ENCODE assay signal across 20 mouse cellular contexts in the genomic region with DNA sequence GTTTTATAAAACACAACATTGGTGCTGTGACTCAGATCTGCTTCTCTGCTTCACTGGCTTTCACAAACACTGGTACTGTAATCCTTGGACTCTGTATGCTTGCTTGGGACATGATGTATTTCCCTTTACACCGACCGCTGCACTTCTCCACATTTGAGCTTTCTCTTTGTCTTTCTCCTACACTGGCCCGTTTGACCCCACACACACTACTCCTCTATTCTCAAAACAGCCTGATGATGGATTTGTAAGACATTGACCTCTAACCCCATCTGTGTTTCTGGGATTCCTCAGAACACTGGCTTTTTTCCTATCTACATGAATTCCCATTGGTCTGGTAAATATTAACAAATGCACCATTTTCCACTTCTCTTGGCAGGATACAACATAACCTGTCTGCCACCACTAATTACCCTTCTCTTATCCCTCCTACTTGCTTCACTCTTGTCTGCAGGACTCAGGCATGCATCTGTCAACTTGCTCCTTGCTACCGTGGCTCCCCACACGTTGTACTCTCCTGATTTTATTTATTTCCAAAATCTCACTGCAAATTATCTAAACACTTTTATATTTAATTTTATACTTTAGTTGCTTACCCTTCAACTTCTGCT.
DNase-seq lines count a peak whose midpoint lies in the region; ATAC-seq and TF ChIP-seq lines count a peak whose summit lies in the region.
"Had no signal": no experiment of that assay in that cellular context is flagged by ENCODE, and none has a peak within 500 bp of the region (broad histone marks: within the 10 kb centered on the region; RNA-seq: fewer than 3 reads in every experiment).

No protein-coding gene starts in this region.

- H3K9ac ChIP-seq in forebrain, embryonic 12.5 days = no peak overlapping the region
- no peak overlapping the region for H3K9ac ChIP-seq in forebrain, embryonic 16.5 days (replicated peaks; ENCODE audit: low read depth, low read length)
- no peak overlapping the region for H3K9ac ChIP-seq in stomach, embryonic 14.5 days (replicated peaks; ENCODE audit: low read depth, low read length)
- no peak overlapping the region for H3K9ac ChIP-seq in stomach, postnatal 0 days (ENCODE audit: low read length)
- H3K9ac ChIP-seq in kidney, embryonic 16.5 days (replicated peaks; ENCODE audit: low read length) = no peak overlapping the region
- H3K9ac ChIP-seq: embryonic facial prominence, embryonic 15.5 days; hindbrain, embryonic 12.5 days; limb, embryonic 12.5 days; liver, embryonic 15.5 days; midbrain, embryonic 15.5 days had no signal

- H3K4me1 ChIP-seq in forebrain, embryonic 12.5 days = no peaks in the 10 kb centered on the region
- no peaks in the 10 kb centered on the region for H3K4me1 ChIP-seq in forebrain, embryonic 16.5 days (replicated peaks; ENCODE audit: control insufficient read depth, insufficient read depth, low read length)
- H3K4me1 ChIP-seq in stomach, embryonic 14.5 days (ENCODE audit: control insufficient read depth, insufficient read depth, low read length) = no peaks in the 10 kb centered on the region
- H3K4me1 ChIP-seq in stomach, postnatal 0 days (replicated peaks; ENCODE audit: control insufficient read depth, insufficient read depth) = no peaks in the 10 kb centered on the region
- no peaks in the 10 kb centered on the region for H3K4me1 ChIP-seq in kidney, embryonic 16.5 days (ENCODE audit: insufficient read depth, low read length)
- H3K4me1 ChIP-seq: embryonic facial prominence, embryonic 15.5 days; heart, embryonic 10.5 days; hindbrain, embryonic 12.5 days; limb, embryonic 12.5 days; liver, embryonic 15.5 days; midbrain, embryonic 15.5 days had no signal

- H3K27ac ChIP-seq in forebrain, embryonic 12.5 days = no peak overlapping the region
- H3K27ac ChIP-seq in forebrain, embryonic 16.5 days (ENCODE audit: low read length) = no peak overlapping the region
- no peak overlapping the region for H3K27ac ChIP-seq in stomach, embryonic 14.5 days (ENCODE audit: low read length)
- no peak overlapping the region for H3K27ac ChIP-seq in stomach, postnatal 0 days (replicated peaks)
- no peak overlapping the region for H3K27ac ChIP-seq in kidney, embryonic 16.5 days (ENCODE audit: low read length)
- H3K27ac ChIP-seq: embryonic facial prominence, embryonic 15.5 days; heart, embryonic 10.5 days; hindbrain, embryonic 12.5 days; limb, embryonic 12.5 days; liver, embryonic 15.5 days; midbrain, embryonic 15.5 days had no signal

- TF ChIP-seq CTCF in stomach, postnatal 0 days (IDR thresholded peaks at IDR 0.05; ENCODE audit: low read depth) = no peak

- H3K4me2 ChIP-seq in forebrain, embryonic 12.5 days = no peak overlapping the region
- H3K4me2 ChIP-seq in forebrain, embryonic 16.5 days (ENCODE audit: low read length) = no peak overlapping the region
- no peak overlapping the region for H3K4me2 ChIP-seq in stomach, embryonic 14.5 days (replicated peaks; ENCODE audit: low read depth, low read length)
- no peak overlapping the region for H3K4me2 ChIP-seq in stomach, postnatal 0 days (replicated peaks; ENCODE audit: low read depth)
- no peak overlapping the region for H3K4me2 ChIP-seq in kidney, embryonic 16.5 days (replicated peaks; ENCODE audit: low read depth, low read length)
- H3K4me2 ChIP-seq: embryonic facial prominence, embryonic 15.5 days; hindbrain, embryonic 12.5 days; limb, embryonic 12.5 days; liver, embryonic 15.5 days; midbrain, embryonic 15.5 days had no signal

- H3K36me3 ChIP-seq in forebrain, embryonic 12.5 days (replicated peaks) = no peaks in the 10 kb centered on the region
- no peaks in the 10 kb centered on the region for H3K36me3 ChIP-seq in forebrain, embryonic 16.5 days (ENCODE audit: control insufficient read depth, insufficient read depth)
- H3K36me3 ChIP-seq in stomach, embryonic 14.5 days (ENCODE audit: control insufficient read depth, insufficient read depth, low read length) = no peaks in the 10 kb centered on the region
- no peaks in the 10 kb centered on the region for H3K36me3 ChIP-seq in stomach, postnatal 0 days (ENCODE audit: control insufficient read depth, insufficient read depth, low read length)
- no peaks in the 10 kb centered on the region for H3K36me3 ChIP-seq in kidney, embryonic 16.5 days (ENCODE audit: insufficient read depth, low read length)
- H3K36me3 ChIP-seq: embryonic facial prominence, embryonic 15.5 days; heart, embryonic 10.5 days; hindbrain, embryonic 12.5 days; limb, embryonic 12.5 days; liver, embryonic 15.5 days; midbrain, embryonic 15.5 days had no signal

- DNase-seq in stomach, postnatal 0 days (ENCODE audit: low spot score) = no peak
- DNase-seq in urinary bladder, postnatal 36 days (ENCODE audit: low spot score in 2 of 2) = no peak
- DNase-seq in right cerebral cortex, postnatal 10 days (ENCODE audit: low spot score in 2 of 2) = no peak
- DNase-seq in thymus, postnatal 0 days (ENCODE audit: low spot score) = no peak
- DNase-seq: adrenal gland, adult 8-10 months; cerebellum, adult 8-10 months; right cerebral cortex, postnatal 14 days; thymus, postnatal 14 days had no signal

- peak; percentile 41; the same call in 1 of the 2 replicates for ATAC-seq in forebrain, embryonic 12.5 days (ENCODE audit: low FRiP score)
- ATAC-seq in forebrain, embryonic 16.5 days = no peak
- ATAC-seq in stomach, embryonic 14.5 days (ENCODE audit: insufficient number of reproducible peaks, insufficient read depth, low FRiP score, low read depth) = peak; percentile 63; the same call in 1 of the 2 replicates
- ATAC-seq in stomach, postnatal 0 days (ENCODE audit: low FRiP score, low TSS enrichment) = no peak
- ATAC-seq in kidney, embryonic 16.5 days (ENCODE audit: low FRiP score, low TSS enrichment) = peak; percentile 86
- ATAC-seq: inflammation-experienced regulatory T-cells, adult 6 months; lung, postnatal 0 days; midbrain, embryonic 15.5 days had no signal

- H3K9me3 ChIP-seq in forebrain, embryonic 12.5 days = no peaks in the 10 kb centered on the region
- no peaks in the 10 kb centered on the region for H3K9me3 ChIP-seq in forebrain, embryonic 16.5 days (ENCODE audit: control insufficient read depth, low read length)
- H3K9me3 ChIP-seq in stomach, embryonic 14.5 days (ENCODE audit: control insufficient read depth, low read depth, low read length) = no peaks in the 10 kb centered on the region
- no peaks in the 10 kb centered on the region for H3K9me3 ChIP-seq in stomach, postnatal 0 days (ENCODE audit: control insufficient read depth, low read length)
- no peaks in the 10 kb centered on the region for H3K9me3 ChIP-seq in kidney, embryonic 16.5 days (ENCODE audit: low read length)
- H3K9me3 ChIP-seq: embryonic facial prominence, embryonic 15.5 days; heart, embryonic 10.5 days; hindbrain, embryonic 12.5 days; limb, embryonic 12.5 days; liver, embryonic 15.5 days; midbrain, embryonic 15.5 days had no signal

- H3K4me3 ChIP-seq in forebrain, embryonic 12.5 days (replicated peaks) = no peak overlapping the region
- H3K4me3 ChIP-seq in forebrain, embryonic 16.5 days (replicated peaks; ENCODE audit: low read length) = no peak overlapping the region
- no peak overlapping the region for H3K4me3 ChIP-seq in stomach, embryonic 14.5 days (ENCODE audit: low read depth, low read length)
- H3K4me3 ChIP-seq in stomach, postnatal 0 days (ENCODE audit: low read depth, low read length) = no peak overlapping the region
- no peak overlapping the region for H3K4me3 ChIP-seq in kidney, embryonic 16.5 days (ENCODE audit: low read length)
- H3K4me3 ChIP-seq: embryonic facial prominence, embryonic 15.5 days; heart, embryonic 10.5 days; hindbrain, embryonic 12.5 days; limb, embryonic 12.5 days; liver, embryonic 15.5 days; midbrain, embryonic 15.5 days had no signal

- no peak for TF ChIP-seq EP300 in stomach, postnatal 0 days (optimal IDR thresholded peaks at IDR 0.05)

- H3K27me3 ChIP-seq in forebrain, embryonic 12.5 days = no peaks in the 10 kb centered on the region
- H3K27me3 ChIP-seq in forebrain, embryonic 16.5 days (replicated peaks; ENCODE audit: control insufficient read depth, insufficient read depth, low read length) = no peaks in the 10 kb centered on the region
- no peaks in the 10 kb centered on the region for H3K27me3 ChIP-seq in stomach, embryonic 14.5 days (ENCODE audit: control insufficient read depth, insufficient read depth, low read length)
- H3K27me3 ChIP-seq in stomach, postnatal 0 days (ENCODE audit: control insufficient read depth, insufficient read depth, low read length) = no peaks in the 10 kb centered on the region
- no peaks in the 10 kb centered on the region for H3K27me3 ChIP-seq in kidney, embryonic 16.5 days (ENCODE audit: insufficient read depth, low read length)
- H3K27me3 ChIP-seq: embryonic facial prominence, embryonic 15.5 days; hindbrain, embryonic 12.5 days; limb, embryonic 12.5 days; liver, embryonic 15.5 days; midbrain, embryonic 15.5 days had no signal

- WGBS in forebrain, embryonic 12.5 days = 78% methylated on average over 5 of the region's 5 CpGs
- WGBS in forebrain, embryonic 16.5 days = 77% methylated on average over 5 of the region's 5 CpGs
- 8% methylated on average over 5 of the region's 5 CpGs for WGBS in stomach, embryonic 14.5 days
- WGBS in stomach, postnatal 0 days = 8% methylated on average over 5 of the region's 5 CpGs
- 27% methylated on average over 5 of the region's 5 CpGs for WGBS in kidney, embryonic 16.5 days

Comparison
In these comparisons a context has a peak if more than half of its experiments do, and no peak if none do; other contexts are left out.
1. ATAC-seq: peak in forebrain, embryonic 12.5 days (single experiment), stomach, embryonic 14.5 days (single experiment) and kidney, embryonic 16.5 days (single experiment); none in forebrain, embryonic 16.5 days (single experiment) and stomach, postnatal 0 days (single experiment).